7 mouse cellular contexts compared by ENCODE assay signal in the genomic region with DNA sequence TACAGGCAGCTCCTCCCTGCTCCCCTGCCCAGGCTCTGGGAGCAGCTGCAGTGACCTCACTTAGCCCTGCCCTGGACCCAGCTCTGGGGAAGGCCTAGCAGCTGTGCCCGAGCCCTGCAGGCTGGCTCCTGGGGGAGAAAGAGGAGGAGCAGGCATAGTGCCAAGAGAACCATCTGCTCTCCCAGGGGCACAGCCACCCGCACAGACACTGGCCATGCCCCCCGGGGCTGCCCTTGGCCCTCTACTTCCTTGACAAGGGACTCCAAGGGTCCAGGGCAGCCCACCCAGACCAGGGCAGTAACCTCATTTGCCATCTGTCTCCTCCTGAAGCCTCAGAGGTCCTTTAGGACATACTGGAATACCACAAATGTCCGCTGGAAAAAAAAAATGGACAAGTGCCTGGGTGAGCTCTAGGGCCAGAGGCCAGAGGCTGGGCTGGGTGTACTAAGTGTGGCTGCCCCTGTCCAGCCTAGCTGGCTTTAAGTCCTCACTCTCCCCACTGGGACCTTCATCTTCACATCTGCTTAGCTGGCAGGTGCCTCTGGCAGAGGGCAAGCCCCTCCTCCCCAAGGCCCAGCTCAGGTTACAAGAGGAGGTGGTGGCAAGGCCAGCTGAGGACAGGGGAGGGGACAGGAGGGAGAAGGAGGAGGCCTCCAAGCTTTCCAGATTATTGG. TPM values are rescaled to one million over a fixed set of nuclear protein-coding genes. Genes with fewer than 3 reads are reported as not detected.
DNase-seq lines count a peak whose midpoint lies in the region; ATAC-seq lines count a peak whose summit lies in the region.

No protein-coding gene starts in this region.

- H3K4me2 ChIP-seq in kidney, embryonic 14.5 days (replicated peaks; ENCODE audit: low read depth, low read length) = no peak overlapping the region
- H3K4me2 ChIP-seq in midbrain, embryonic 13.5 days (replicated peaks) = 0 out of 2 replicates have a peak overlapping the region, but pooled peaks have one; percentile 17

- no peaks in the 10 kb centered on the region for H3K9me3 ChIP-seq in kidney, embryonic 14.5 days (ENCODE audit: control insufficient read depth, low read length)
- H3K9me3 ChIP-seq in midbrain, embryonic 13.5 days = no peaks in the 10 kb centered on the region

- intact Hi-C loops in gastrocnemius, postnatal 14 days (cut with DNase I; ENCODE audit: low total_unique reads) = loop anchor here (5.0 kb wide), 1 partner anchor 45 kb away; no protein-coding TSS in a partner anchor

- no peak overlapping the region for H3K4me3 ChIP-seq in kidney, embryonic 14.5 days (ENCODE audit: low read length)
- H3K4me3 ChIP-seq in midbrain, embryonic 13.5 days (replicated peaks) = no peak overlapping the region

- peaks cover 19% of the 10 kb centered on the region for H3K27me3 ChIP-seq in kidney, embryonic 14.5 days (ENCODE audit: control insufficient read depth, insufficient read depth, low read length)
- peaks cover 36% of the 10 kb centered on the region for H3K27me3 ChIP-seq in midbrain, embryonic 13.5 days

- no peak overlapping the region for H3K27ac ChIP-seq in kidney, embryonic 14.5 days (ENCODE audit: low read depth, low read length)
- peak overlapping the region; percentile 2; the same call in 1 of the 2 replicates for H3K27ac ChIP-seq in midbrain, embryonic 13.5 days

- H3K4me1 ChIP-seq in kidney, embryonic 14.5 days (ENCODE audit: control insufficient read depth, insufficient read depth, low read length) = peaks cover 9% of the 10 kb centered on the region
- H3K4me1 ChIP-seq in midbrain, embryonic 13.5 days (replicated peaks) = peaks cover 49% of the 10 kb centered on the region

- H3K9ac ChIP-seq in kidney, embryonic 14.5 days (ENCODE audit: low read depth, low read length) = no peak overlapping the region
- no peak overlapping the region; the same call in 1 of the 2 replicates for H3K9ac ChIP-seq in midbrain, embryonic 13.5 days (replicated peaks)

- ATAC-seq in kidney, embryonic 14.5 days (ENCODE audit: low FRiP score, low TSS enrichment) = peak; percentile 66
- peak; percentile 57 for ATAC-seq in midbrain, embryonic 13.5 days
- ATAC-seq in erythroblast, adult 5-6 weeks (replicated peaks; ENCODE audit: low FRiP score, poor library complexity, severe bottlenecking) = no peak

- peak; percentile 7 for DNase-seq in right cerebral cortex, postnatal 25 days
- no peak for DNase-seq in right cerebral cortex, postnatal 14 days
- DNase-seq in gastrocnemius, postnatal 14 days = peak; percentile 88
- DNase-seq in B cell, adult 2 months = no peak

- 29% methylated on average over 4 of the region's 4 CpGs for WGBS in kidney, embryonic 14.5 days
- WGBS in midbrain, embryonic 13.5 days = 28% methylated on average over 4 of the region's 4 CpGs

- no peaks in the 10 kb centered on the region for H3K36me3 ChIP-seq in kidney, embryonic 14.5 days (ENCODE audit: control insufficient read depth, insufficient read depth, low read length)
- no peaks in the 10 kb centered on the region for H3K36me3 ChIP-seq in midbrain, embryonic 13.5 days

RNA-seq across cellular contexts. Expression of a gene that starts 9.8 kb away (rescaled TPM):
- 10 to 100 TPM in 1 of 2 experiments, 1 to 10 TPM in 1; 6.7 to 11.6 TPM for total RNA-seq in gastrocnemius, postnatal 14 days (2021)
- 0.15 and 0.23 TPM in 2 replicates for polyA plus RNA-seq in kidney, embryonic 14.5 days (2014; fragmentation: Nextera tagmentation; extraction: Ambion mirVana)
- polyA plus RNA-seq in midbrain, embryonic 13.5 days (2015; fragmentation: Nextera tagmentation; extraction: Ambion mirVana) = 0.69 and 0.77 TPM in 2 replicates
- total RNA-seq in erythroblast, adult 5-6 weeks (2015; ENCODE audit: low replicate concordance) = not detected in 2 replicates
- total RNA-seq in erythroblast, adult 5-6 weeks (2017; ENCODE audit: low replicate concordance) = not detected in 2 replicates

Comparison
In these comparisons a context has a peak if more than half of its experiments do, and no peak if none do; other contexts are left out.
1. DNase-seq: peak in right cerebral cortex, postnatal 25 days (single experiment) and gastrocnemius, postnatal 14 days (single experiment); none in right cerebral cortex, postnatal 14 days (single experiment) and B cell, adult 2 months (0 of 2).
2. RNA of a gene that starts 9.8 kb away (total RNA-seq): 6.7 to 11.6 TPM in gastrocnemius, postnatal 14 days; not detected in erythroblast, adult 5-6 weeks; every median in the first group is over 4 times any median in the second.